Mouse (Mus musculus) adrenal gland, postnatal 10 days (tissue): ENCODE measurements around the gene Parg. TPM values are rescaled to one million over a fixed set of nuclear protein-coding genes. Genes with fewer than 3 reads are reported as not detected.
"Not testable (repeated sequence)": the region's sequence is repeated elsewhere in the genome, so short reads cannot be mapped to it uniquely, and the experiment has no call there.

ENCODE experiments used
- DNase-seq: peaks from one replicate; pipeline ENCODE4 v3.0.0; 2021; ENCODE audit warnings: mixed read lengths
- long read RNA-seq, 2 experiments: library from polyadenylated mRNA; stranded (forward); transcript quantifications; one replicate each; pipeline ENCODE4 v2.0.0; 2021
- total RNA-seq, 2 experiments: library from RNA; stranded (reverse); gene quantifications; 2 replicates each; pipeline ENCODE4 v1.2.3; 2021

Gene Parg
- total RNA-seq = 10 to 100 TPM; 50.2 to 54.2 TPM
- long read RNA-seq, experiment 1, full-length matches to known transcripts = 27 of 59 reads
- long read RNA-seq, experiment 1, partial matches to known transcripts = 14 of 59 reads
- long read RNA-seq, experiment 1, other reads (novel, unspliced or antisense) = 18 of 59 reads
- long read RNA-seq, experiment 2, full-length matches to known transcripts = 26 of 40 reads
- long read RNA-seq, experiment 2, partial matches to known transcripts = 1 of 40 reads
- long read RNA-seq, experiment 2, other reads (novel, unspliced or antisense) = 13 of 40 reads

- peak; percentile 93 for DNase-seq
These were observed at the start of gene Parg, which contains the start of gene Timm23 for GRCm38 (mm10) chr14:32201791-32202451. TSS of gene Parg (plus strand) at chr14:32201949. TSS of gene Timm23 (minus strand) at chr14:32201898.

GRCm38 (mm10) chr14:32152243-32152965 lies 49.3 kb upstream of the Parg start:
- no peak for DNase-seq

- DNase-seq = peak; percentile 40
These were observed 48.6 kb upstream of the Parg start for GRCm38 (mm10) chr14:32153156-32153555.

GRCm38 (mm10) chr14:32154758-32155157 lies 47.0 kb upstream of the Parg start:
- DNase-seq = no peak

GRCm38 (mm10) chr14:32159150-32159670 lies 42.5 kb upstream of the Parg start:
- no peak for DNase-seq

- DNase-seq = peak; percentile 98
These were observed 42.0 kb upstream of the Parg start, which contains the start of gene Ncoa4 for GRCm38 (mm10) chr14:32159690-32160246. TSS of gene Ncoa4 (plus strand) at chr14:32159865.

GRCm38 (mm10) chr14:32160563-32160962 lies 41.2 kb upstream of the Parg start:
- DNase-seq = no peak

GRCm38 (mm10) chr14:32161090-32161885 lies 40.5 kb upstream of the Parg start:
- no peak for DNase-seq

GRCm38 (mm10) chr14:32162231-32162630 lies 39.5 kb upstream of the Parg start:
- no peak for DNase-seq

- DNase-seq = no peak
These were observed 38.4 kb upstream of the Parg start for GRCm38 (mm10) chr14:32163203-32163888.

- DNase-seq = no peak
These were observed 37.3 kb upstream of the Parg start for GRCm38 (mm10) chr14:32164173-32165051.

GRCm38 (mm10) chr14:32165278-32166061 lies 36.3 kb upstream of the Parg start:
- peak; percentile 86 for DNase-seq

GRCm38 (mm10) chr14:32166062-32166441 lies 35.7 kb upstream of the Parg start:
- DNase-seq = no peak

- DNase-seq = no peak
These were observed 34.9 kb upstream of the Parg start for GRCm38 (mm10) chr14:32166840-32167239.

GRCm38 (mm10) chr14:32167326-32167725 lies 34.4 kb upstream of the Parg start:
- DNase-seq = no peak

GRCm38 (mm10) chr14:32168653-32169231 lies 33.0 kb upstream of the Parg start:
- peak; percentile 39 for DNase-seq

- DNase-seq = no peak
These were observed 31.6 kb upstream of the Parg start for GRCm38 (mm10) chr14:32170137-32170536.

GRCm38 (mm10) chr14:32175310-32175709 lies 26.4 kb upstream of the Parg start:
- no peak for DNase-seq

GRCm38 (mm10) chr14:32176590-32176989 lies 25.2 kb upstream of the Parg start:
- not testable (repeated sequence) for DNase-seq
